Mouse (Mus musculus) 3134 (cell line): ENCODE measurements around the gene Ltn1.

Experiments
- DNase-seq: peaks from one replicate; pipeline ENCODE4 v3.0.0-alpha.2; 2011; ENCODE audit warnings: low spot score; ENCODE audit not compliant: insufficient read length; ENCODE audit errors: extremely low read depth

Ltn1 gene

DNA sequence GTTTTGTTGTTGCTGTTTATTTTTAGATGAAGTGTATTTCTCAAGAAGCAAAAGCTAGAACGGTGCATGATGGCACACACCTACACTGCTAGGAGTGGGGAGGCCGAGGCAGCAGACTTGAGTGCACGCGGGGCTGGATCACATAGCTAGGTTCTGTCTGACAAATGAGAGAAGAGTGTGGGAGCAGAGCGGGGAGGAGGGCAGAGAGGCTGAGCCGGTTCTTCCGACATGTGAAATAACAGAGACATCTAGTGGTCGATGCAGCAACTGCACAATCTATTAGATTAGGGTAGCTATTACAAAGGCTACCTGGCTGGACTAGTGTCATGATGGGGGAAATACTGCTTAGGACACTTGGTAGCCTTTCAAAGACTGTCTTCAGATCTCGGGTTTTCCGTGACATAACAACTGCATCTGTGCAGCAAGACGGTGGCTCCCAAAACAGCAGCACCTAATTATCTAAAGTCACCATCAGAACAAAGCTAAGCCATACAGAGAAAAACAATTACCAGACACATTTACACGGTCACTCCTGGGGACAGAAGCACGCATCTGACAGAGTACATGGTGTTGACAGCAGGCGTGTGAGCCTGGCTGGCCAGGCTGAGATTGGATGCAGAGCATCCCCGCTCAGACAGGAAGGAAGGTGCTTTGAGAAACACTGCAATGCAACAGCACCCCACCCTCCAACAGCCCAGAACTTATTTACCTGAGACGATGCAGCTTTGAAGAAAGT is 38.4 kb downstream of the Ltn1 start:
- DNase-seq, result peak; percentile 37

DNA sequence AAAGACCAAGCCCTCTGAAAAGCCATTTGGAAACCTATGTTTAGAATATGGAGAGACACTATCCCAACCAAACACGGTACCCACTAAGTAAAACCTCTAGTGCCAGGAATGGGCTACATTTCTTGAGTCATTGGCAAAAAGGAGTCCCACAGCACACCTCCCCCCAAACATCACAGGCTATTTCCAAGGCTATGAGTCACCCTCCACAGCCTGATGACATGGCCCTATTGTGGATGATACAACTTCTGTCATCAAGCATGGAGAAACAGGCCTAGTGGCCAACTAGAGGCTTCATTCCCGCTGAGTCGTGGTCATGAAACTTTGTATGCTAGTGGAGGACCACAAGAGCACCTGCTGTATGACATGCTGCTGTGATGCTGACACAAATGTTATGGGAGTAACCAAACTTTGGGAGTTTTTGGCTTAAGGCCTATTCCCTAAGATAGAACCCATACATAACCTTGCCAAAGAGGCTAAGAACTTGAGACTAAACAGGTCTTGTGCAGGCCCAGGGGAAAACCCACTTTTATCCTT is 44.9 kb downstream of the Ltn1 start:
- peak; percentile 45 for DNase-seq

DNA sequence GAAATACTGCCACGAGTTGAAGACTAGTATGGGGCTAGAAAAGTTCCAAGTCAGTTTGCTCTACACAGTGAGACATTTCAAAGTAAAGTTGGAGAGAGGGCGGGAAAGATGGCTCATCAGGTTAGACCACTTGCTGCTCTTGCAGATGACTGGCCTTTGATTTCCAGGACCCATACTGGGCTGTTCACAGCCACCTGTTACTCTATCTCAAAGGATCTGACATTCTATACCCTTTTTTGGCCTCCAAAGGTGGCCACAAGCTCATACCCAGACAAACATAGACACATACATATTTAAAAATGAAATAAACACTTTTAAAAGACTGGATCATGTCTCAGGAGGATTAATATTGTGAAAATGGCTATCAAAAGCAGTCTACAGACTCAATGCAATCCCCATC is 48.0 kb downstream of the Ltn1 start:
- no peak for DNase-seq

DNA sequence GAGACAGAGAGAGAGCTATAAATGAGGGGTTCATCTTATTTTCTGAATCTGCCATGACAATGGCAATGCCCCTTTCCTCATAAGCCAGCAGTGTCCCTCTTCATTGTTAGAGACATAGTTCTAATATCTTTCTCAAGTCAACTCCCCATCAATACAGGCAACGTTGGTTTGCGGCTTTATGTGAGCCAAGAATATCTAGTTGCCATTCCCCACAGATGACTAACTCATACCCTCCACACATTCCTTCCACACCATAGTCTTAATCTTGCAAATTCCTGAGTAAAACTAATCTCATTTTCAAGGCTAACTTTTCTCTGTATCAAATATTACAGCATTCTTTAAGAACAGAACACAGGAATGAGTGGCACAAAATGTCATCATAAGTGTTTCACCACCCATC is 49.4 kb downstream of the Ltn1 start:
- peak; percentile 40 for DNase-seq

DNA sequence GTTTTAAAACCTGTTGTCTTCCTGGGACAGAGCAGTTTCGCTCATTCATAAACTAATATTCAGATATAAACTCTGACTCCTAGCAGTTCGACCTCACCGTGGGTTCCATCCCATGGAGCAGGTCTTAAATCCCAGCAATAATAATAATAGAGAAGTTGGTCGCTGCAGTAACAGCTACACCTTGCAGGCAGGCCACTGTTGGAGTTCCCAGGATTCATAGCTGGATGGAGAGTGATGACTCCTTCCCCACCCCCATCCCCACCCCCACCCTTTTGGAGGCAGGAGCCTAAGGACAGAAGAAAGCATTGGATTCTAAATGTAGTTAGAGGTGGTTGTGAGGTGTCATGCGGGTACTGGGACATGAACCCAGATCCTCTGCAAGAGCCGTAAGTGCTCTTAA is 66.0 kb downstream of the Ltn1 start:
- DNase-seq, result no peak

DNA sequence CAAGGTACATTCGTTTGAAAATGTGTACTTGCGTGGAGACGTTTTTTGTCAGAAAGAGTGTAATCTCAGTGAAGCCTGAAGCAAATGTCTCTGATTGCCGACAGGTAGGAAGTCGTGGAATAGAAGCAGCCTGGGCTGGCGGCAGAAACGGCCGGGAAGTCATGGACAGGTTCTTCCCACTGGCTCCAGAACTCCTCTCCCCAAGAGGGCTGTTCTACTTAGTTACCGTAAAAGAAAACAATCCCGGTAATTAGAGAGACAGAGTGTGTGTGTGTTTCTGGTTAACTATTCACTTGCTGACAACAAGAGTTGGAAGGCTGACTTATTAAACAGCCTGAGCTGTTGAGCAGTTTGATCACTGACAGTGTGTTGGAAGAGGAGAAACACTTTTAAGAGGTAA is 66.4 kb downstream of the Ltn1 start:
- no peak for DNase-seq

DNA sequence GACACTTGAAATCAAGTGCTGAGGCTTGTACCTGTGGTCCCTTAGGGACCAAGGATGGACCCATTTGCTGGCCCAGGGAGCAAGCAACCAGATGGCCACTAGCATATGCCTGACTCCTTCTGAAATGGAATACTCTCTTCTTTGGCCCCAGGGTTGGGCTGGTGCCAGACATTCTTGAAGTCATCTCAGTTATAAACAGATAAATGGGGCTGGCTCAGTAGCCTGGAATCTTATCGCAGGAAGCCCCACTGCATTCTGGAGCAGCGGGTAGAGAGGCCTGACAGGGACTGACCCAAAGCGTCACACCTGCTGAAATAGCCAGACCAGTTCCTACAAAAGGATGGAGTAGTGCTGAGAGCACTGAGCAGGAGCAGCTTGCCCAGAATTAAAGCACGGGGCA is 68.2 kb downstream of the Ltn1 start:
- no peak for DNase-seq

DNA sequence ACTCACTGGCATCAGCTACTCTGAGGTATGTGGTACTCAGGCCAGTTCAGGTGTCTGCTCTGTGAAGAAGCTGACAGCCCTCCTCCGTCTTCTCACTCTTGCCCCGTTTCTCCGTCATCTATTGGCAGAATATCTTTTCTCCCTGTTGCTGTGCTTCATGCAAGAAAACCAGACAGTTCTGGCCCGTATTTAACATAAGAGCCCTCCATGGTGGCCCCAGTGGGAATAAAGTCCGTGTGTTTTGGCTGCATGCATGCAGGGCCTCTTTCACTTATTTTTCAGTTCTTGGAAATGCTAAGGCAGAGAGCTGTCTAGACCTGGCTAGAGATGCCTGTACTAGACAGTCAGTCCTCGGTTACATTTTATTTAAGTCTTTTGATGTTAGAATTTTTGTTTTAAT is 72.3 kb downstream of the Ltn1 start:
- no peak for DNase-seq

DNA sequence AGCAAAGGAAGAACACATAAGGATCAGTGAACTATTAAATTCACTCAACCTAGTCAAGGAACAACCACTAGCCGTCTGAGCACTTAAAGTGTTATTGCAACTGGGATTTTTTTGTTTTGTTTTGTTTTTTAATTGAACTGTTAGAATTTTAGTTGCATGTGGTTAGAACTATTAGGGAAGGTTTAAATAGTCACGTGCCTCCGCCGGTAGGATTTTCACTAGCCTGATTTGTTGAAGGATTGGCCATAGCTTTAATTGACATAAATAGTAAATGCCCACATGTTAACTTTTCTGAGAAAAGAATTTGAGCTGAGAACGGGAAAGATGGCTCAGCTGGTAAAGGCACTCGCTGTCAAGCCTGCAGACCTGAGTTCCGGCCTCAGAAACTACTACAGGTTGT is 77.7 kb downstream of the Ltn1 start:
- no peak for DNase-seq

DNA sequence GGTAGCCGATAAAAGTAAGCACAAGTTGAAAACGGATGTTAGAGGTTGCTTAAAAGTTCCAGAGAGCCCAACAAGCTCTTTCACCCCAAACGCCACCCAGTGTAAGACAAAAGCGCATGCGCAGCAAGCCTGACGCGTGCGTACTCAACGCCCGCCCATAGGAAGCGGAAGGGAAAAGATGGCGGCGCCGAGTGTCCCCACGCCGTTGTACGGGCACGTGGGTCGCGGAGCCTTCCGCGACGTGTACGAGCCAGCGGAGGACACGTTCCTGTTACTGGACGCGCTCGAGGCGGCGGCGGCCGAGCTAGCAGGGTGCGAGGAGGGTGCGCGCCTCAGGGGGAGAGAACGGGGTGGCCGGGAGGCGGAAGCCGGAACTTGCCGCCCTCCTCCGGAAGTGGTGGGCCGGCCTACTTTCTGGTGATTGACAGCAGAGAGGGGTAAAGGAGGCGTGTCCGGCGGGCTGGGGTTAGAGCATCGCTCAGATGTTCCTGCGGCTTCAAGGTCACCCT is 78.3 kb downstream of the Ltn1 start, which contains the start of gene N6amt1:
TSS of gene N6amt1 (plus strand) at position 111 of the 509 bp plus-strand sequence.
- peak; percentile 93 for DNase-seq

DNA sequence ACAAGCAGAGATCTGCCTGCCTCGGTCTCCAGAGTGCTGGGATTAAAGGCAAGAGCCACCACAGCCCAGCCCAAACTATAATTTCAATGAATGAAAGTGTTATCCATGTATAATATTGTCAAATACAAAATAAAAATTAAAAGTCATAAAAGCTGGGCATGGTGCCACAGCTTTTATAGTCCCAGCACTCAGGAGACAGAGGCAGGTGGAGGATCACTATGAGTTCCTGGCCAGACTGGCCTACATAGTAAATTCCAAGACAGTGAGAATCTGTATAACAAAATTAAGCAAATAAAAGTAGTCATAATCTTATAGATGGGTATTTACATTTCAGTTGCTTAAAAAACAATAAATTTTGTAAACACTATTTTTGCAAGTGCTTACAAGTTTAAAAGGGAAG is 78.8 kb downstream of the Ltn1 start:
- DNase-seq, result no peak

DNA sequence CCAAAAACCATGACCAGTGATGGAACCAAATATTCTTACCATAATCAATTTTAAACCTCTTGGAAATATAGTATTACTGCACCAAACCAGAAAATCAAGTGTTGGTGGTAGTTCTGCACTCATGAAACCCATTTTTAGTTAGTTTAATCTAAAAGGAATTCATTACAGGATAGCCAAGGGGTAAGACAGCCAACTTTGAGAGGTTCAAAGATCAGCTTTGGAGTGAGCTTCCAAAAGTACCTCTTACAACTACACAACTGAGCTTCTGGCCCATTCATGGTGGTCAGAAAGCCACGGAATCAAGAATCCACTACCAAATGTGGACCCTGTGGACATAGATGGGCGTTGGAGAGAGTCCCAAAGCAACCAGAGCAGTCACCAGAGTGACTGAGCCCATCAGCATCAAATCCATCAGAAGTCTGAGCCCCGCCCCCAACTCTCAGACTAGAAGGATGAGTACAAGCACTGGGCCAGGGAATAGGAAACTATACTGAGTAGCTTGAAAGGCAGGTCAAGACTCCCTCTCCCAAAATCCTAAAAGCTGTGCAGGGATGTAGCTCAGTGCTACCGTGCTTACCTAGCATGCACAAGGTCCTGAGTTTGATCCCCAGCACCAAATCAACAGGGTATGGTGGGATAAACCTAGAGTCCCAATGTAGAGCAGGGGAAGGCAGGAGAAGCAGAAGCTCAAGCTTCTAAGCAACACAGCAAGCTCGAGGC is 80.9 kb downstream of the Ltn1 start:
- no peak for DNase-seq

DNA sequence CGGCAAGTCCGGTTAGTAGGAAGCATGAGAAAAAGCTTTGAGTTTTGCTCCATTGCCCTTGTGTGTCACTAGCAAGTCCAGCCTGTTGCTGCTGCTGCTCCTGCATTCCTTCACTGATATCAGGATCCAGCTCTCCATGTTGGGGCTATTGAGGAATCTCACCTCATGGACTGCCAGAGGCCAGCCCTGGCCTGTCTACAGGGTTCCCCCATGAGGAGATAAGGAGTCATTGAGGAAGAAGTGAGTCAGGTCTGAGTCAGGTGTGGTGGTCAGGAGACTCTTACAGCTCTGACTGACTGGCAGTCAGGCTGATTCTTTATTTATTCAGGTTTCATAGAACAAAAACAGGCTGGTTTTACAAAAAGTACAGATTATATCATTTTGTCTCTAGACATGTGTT is 84.3 kb downstream of the Ltn1 start:
- DNase-seq, result peak; percentile 11

DNA sequence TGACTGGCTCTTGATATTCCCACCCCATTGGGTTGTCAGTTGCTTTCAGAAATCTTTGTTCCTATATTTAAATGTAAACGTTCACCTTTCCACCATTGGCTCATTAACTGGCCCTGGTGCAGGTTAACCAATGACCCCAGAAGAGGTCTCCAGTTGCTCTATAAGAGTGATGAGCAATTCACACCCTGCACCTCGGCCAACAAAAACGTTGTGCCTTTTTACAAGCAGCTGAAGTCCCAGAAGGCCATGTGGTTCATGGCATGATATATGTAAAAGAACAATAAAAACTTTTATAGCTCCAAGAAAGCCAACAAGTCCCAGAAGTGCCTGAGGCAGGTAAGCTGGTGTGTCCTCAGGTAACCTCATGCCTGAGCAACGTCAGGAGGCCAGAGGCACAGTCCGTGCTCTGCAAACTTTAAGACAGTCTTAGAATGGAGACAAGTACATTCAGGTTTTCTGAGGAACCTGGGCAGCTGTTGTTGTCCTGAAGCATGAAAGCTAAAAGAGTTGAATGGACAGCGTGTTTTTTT is 91.3 kb downstream of the Ltn1 start:
- DNase-seq, result no peak

DNA sequence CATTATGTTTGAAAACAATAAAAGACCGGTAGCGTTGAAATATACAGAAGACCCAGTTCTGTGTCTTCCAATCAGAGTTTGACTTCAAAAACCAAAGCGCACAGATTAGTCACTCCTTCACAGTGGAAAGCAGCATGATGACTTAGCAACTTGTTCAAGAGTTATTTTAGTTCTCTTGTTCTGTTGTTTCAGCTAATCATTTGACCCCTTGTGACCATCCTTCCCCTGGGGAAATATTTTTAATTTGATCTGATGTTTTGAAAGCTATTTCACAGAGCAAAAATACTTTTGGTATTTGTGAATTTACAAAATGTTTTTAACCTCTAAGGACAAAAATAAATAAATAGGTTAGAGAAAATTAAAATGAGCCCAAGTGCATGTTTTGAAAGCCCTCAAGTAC is 97.7 kb downstream of the Ltn1 start:
- no peak for DNase-seq

DNA sequence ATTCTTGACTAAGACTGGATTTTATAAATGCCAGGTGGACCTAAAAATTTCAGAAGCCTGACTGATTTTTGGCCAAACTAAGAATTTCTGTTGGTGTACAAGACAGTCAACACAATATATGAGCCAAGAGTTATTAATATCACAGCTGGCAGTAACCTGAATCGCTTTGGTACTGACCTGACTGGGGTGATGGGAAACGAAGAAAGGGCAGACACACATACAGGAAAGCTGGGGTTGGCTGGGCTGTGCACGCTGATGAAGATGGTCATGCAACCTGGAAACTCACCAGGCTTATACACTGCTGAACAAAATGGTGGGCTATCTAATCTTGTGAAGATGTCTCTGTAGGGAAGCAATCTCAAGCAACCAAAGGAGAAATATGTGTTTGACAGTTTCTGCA is 102.4 kb downstream of the Ltn1 start:
- DNase-seq, result no peak
